Mouse (Mus musculus): ENCODE measurements around the gene Klhl29. TPM values are rescaled to one million over a fixed set of nuclear protein-coding genes. Genes with fewer than 3 reads are reported as not detected.

Klhl29 gene
- polyA plus RNA-seq, 1 experiment: 1.1 TPM

DNA sequence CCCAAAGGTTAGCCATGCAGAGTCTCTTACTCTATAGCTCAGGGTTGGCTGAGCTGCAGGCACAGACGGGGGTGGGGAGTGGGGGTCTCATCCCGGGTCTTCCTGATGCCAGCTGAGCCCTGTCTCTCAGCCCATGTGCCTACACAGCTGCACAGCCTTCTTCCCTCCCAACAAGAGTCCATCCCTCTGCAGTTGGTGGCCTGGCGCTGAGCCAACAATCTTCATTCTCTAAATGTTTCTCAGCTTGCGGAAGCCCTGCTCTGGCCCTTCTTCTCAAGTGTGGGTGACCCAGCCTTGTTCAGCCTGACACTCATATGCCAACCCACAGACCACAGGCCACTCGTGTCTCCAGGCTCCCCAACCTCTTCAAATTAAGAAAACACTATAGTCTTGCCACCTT is 138.4 kb downstream of the Klhl29 start:
- H3K4me3 ChIP-seq (ENCODE audit: control insufficient read depth, low read depth, low read length): no peak overlapping the region
- H3K27ac ChIP-seq (ENCODE audit: control insufficient read depth, insufficient read depth, low read depth, low read length): no peak overlapping the region
- no peaks in the 10 kb centered on the region for H3K4me1 ChIP-seq (ENCODE audit: control insufficient read depth, insufficient read depth, low read length)
- H3K36me3 ChIP-seq (ENCODE audit: control insufficient read depth, insufficient read depth, low read length): no peaks in the 10 kb centered on the region
- TF ChIP-seq CTCF (IDR thresholded peaks at IDR 0.05; ENCODE audit: control insufficient read depth, insufficient read depth, insufficient replicate concordance, low read depth, low read length): no peak
- TF ChIP-seq POLR2A (IDR thresholded peaks at IDR 0.05; ENCODE audit: control insufficient read depth, low read depth, low read length): no peak
- H3K27me3 ChIP-seq (ENCODE audit: control insufficient read depth, insufficient read depth, low read length): no peaks in the 10 kb centered on the region

DNA sequence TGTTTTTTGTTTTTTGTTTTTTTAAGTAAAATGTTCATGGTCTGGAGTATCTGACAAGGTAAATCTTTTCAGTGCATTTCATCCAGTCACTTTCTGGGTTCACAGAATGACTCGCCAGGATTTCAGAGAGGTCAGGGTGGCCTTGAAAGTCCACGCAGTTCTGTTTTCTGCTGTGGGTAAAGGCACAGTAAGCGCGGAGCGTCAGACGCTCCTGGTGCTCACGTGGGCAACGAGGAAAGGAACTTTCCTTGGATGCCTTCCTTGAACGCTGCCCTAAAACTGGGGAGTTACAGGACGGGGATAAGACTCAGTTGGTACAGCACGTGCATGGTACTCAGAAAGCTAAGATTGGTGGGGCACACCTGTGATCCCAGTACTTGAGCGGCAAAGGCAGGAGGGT is 139.9 kb downstream of the Klhl29 start:
- Histone ChIP-seq H3K27ac (ENCODE audit: control insufficient read depth, insufficient read depth, low read depth, low read length) (no peak overlapping the region), H3K36me3 (ENCODE audit: control insufficient read depth, insufficient read depth, low read length) (no peaks in the 10 kb centered on the region), H3K27me3 (ENCODE audit: control insufficient read depth, insufficient read depth, low read length) (no peaks in the 10 kb centered on the region), H3K4me3 (ENCODE audit: control insufficient read depth, low read depth, low read length) (no peak overlapping the region), H3K4me1 (ENCODE audit: control insufficient read depth, insufficient read depth, low read length) (no peaks in the 10 kb centered on the region)
- TF ChIP-seq POLR2A (IDR thresholded peaks at IDR 0.05; ENCODE audit: control insufficient read depth, low read depth, low read length): no peak
- TF ChIP-seq CTCF (IDR thresholded peaks at IDR 0.05; ENCODE audit: control insufficient read depth, insufficient read depth, insufficient replicate concordance, low read depth, low read length): no peak

DNA sequence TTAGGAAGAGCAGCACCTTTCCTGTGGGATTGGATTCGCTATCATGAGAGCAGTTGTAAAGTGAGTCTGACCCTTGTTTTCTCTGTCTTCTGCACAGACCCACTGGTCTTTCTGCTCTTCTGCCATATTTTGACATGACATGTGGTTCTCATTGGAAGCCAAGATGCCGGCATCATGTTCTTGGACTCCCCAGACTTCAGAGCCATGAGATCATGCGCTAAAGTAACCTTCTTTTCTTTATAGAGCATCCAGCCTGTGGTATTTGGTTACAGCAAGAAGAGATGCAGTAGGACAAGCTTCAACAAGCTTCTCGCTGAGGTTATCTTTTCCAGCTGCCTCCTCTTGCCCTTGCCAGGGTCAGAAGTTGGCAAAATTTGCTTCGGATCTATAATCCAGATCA is 145.0 kb downstream of the Klhl29 start:
- TF ChIP-seq CTCF (IDR thresholded peaks at IDR 0.05; ENCODE audit: control insufficient read depth, insufficient read depth, insufficient replicate concordance, low read depth, low read length) (no peak), POLR2A (IDR thresholded peaks at IDR 0.05; ENCODE audit: control insufficient read depth, low read depth, low read length) (no peak)
- Histone ChIP-seq H3K36me3 (ENCODE audit: control insufficient read depth, insufficient read depth, low read length) (no peaks in the 10 kb centered on the region), H3K27ac (ENCODE audit: control insufficient read depth, insufficient read depth, low read depth, low read length) (no peak overlapping the region), H3K4me3 (ENCODE audit: control insufficient read depth, low read depth, low read length) (no peak overlapping the region), H3K4me1 (ENCODE audit: control insufficient read depth, insufficient read depth, low read length) (no peaks in the 10 kb centered on the region), H3K27me3 (ENCODE audit: control insufficient read depth, insufficient read depth, low read length) (no peaks in the 10 kb centered on the region)

DNA sequence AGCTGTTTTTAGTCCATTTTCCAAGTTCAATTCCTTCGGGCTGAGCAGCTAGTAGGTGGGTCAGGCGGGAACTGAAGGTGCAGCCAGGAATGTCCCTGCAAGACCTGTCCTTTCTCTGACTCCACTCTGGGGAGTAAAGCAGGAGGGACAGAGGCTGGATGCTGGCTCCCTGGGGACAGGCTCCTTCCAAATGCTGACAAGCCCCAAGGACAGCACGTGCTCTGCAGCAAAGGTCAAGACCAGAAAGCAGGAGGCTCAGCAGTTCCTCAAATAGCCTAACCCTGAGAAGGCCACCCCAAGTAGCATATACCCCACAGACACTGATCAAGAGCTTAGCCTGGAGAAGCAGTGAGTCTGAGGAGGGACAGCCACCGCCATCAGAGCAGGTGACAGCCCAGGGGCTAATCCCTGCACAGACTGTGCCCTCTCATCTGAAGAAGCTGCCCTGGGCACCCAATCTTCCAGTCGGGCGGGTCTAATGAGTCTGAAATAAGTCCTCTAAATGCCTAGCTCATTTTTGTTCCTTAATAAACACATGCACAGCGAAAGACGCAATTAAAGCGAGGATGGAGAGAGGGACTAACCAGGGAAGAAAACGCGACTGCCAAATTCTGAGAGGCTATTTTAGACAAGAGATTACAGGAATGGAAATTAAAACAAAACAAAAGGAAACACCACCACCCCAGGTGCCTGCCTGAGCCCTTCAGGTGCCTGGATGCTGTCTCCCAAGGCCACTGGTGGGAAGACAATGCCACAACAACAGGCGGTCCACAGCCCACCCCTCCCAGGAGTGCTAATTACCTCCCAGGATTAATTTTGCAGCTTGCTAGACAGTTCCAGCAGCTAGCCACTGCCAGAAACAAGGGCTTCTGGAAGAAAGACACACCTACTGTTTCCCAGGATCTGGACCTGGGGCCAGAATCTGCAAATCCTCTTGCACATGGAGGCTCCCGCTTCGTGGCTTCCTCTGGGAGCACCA is 148.5 kb downstream of the Klhl29 start:
- H3K36me3 ChIP-seq (ENCODE audit: control insufficient read depth, insufficient read depth, low read length): no peaks in the 10 kb centered on the region
- no peak overlapping the region for H3K4me3 ChIP-seq (ENCODE audit: control insufficient read depth, low read depth, low read length)
- TF ChIP-seq POLR2A (IDR thresholded peaks at IDR 0.05; ENCODE audit: control insufficient read depth, low read depth, low read length) (no peak), CTCF (IDR thresholded peaks at IDR 0.05; ENCODE audit: control insufficient read depth, insufficient read depth, insufficient replicate concordance, low read depth, low read length) (no peak)
- no peak overlapping the region for H3K27ac ChIP-seq (ENCODE audit: control insufficient read depth, insufficient read depth, low read depth, low read length)
- H3K4me1 ChIP-seq (ENCODE audit: control insufficient read depth, insufficient read depth, low read length): no peaks in the 10 kb centered on the region
- no peaks in the 10 kb centered on the region for H3K27me3 ChIP-seq (ENCODE audit: control insufficient read depth, insufficient read depth, low read length)

DNA sequence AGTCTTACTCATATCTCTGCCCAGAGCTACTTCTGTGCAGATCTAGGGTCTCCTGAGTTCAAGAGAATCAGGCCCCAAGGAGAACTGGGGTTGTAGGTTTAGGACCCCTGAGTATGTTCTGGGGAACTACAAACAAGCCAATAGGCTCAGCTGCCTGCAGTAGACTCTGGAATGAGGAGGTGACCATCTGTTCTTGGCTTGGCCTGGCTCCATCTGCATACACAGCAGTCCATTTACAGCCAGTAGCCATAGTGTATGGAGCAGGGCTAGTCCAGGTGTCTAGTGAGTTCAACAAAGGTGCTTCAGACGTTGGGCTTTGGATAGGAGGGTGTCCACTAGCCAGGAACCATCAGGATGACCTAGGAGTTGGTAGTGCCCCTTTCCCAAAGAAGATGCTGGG is 151.9 kb downstream of the Klhl29 start:
- no peak overlapping the region for H3K27ac ChIP-seq (ENCODE audit: control insufficient read depth, insufficient read depth, low read depth, low read length)
- H3K4me3 ChIP-seq (ENCODE audit: control insufficient read depth, low read depth, low read length): no peak overlapping the region
- H3K27me3 ChIP-seq (ENCODE audit: control insufficient read depth, insufficient read depth, low read length): no peaks in the 10 kb centered on the region
- no peak for TF ChIP-seq CTCF (IDR thresholded peaks at IDR 0.05; ENCODE audit: control insufficient read depth, insufficient read depth, insufficient replicate concordance, low read depth, low read length)
- no peaks in the 10 kb centered on the region for H3K4me1 ChIP-seq (ENCODE audit: control insufficient read depth, insufficient read depth, low read length)
- H3K36me3 ChIP-seq (ENCODE audit: control insufficient read depth, insufficient read depth, low read length): no peaks in the 10 kb centered on the region

DNA sequence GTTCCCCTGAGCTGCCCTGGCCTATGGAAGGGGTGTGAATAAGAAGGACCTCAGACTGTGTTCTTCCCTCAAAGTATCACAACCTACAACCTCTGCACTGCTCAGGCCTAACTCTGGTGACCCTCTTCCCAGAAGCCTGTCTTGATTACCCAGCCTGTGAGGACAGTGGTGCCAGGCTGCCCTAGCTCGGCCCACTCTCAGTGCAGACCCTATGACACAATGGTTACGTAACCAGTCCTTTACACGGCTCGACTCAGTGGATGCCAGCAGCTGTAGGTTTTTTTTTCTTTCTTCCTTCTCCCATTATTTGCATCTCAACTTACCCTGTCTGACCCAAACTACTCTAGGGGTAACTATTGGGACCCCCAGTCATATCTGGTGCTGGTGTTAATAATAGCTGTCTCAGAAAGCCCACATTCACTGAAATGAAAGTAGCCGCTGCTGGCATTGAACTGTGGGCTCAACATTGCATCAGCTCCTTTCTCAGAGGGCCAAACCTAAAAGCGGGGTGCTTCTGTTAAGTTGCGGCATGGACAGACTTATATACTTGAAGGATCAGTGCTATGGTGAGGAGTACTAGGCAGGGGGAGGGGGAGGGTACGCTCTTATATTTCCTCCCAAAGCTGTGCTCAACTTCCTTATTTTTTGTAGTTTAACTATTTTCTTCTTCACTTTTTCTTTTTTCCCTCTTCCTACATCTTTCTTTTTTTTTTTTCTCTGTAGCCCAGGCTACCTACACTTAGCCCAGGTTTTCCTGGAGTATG is 152.9 kb downstream of the Klhl29 start:
- H3K27ac ChIP-seq (ENCODE audit: control insufficient read depth, insufficient read depth, low read depth, low read length): no peak overlapping the region
- TF ChIP-seq CTCF (IDR thresholded peaks at IDR 0.05; ENCODE audit: control insufficient read depth, insufficient read depth, insufficient replicate concordance, low read depth, low read length): no peak
- no peak for TF ChIP-seq POLR2A (IDR thresholded peaks at IDR 0.05; ENCODE audit: control insufficient read depth, low read depth, low read length)
- H3K4me3 ChIP-seq (ENCODE audit: control insufficient read depth, low read depth, low read length): no peak overlapping the region
- H3K36me3 ChIP-seq (ENCODE audit: control insufficient read depth, insufficient read depth, low read length): no peaks in the 10 kb centered on the region
- H3K4me1 ChIP-seq (ENCODE audit: control insufficient read depth, insufficient read depth, low read length): no peaks in the 10 kb centered on the region
- no peaks in the 10 kb centered on the region for H3K27me3 ChIP-seq (ENCODE audit: control insufficient read depth, insufficient read depth, low read length)

DNA sequence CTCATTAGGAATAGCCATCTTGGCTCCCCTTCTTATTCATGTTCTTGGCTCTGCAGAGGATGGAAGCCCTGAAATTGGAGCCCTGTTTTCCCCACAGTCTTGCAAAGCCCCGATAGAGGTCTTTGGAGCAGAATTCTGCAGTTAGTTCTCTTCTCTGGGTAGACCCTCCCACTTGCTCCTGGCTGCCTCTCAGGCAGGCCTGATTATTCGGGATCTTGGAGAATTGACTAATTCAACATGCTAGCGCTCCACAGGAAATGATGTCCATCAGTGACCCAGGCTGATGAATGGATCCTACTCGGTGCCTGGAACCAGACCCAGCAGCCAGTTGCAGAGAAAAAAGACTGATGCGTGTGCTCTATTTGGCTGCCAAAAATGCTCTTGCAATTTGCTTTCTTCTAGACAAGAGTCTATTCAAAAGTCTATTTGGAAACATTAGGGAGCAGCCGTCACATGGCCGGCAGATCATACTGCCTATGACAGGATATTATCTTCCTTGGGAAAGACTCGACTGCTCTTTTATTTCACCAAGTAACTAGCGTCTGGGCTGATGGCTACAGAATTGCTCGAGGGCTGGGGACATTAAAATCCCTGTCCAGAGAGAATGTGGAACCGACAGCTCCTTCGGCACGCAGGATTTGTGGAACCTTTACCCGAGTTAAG is 155.4 kb downstream of the Klhl29 start:
- peaks cover 3% of the 10 kb centered on the region for H3K4me1 ChIP-seq (ENCODE audit: control insufficient read depth, insufficient read depth, low read length)
- no peaks in the 10 kb centered on the region for H3K36me3 ChIP-seq (ENCODE audit: control insufficient read depth, insufficient read depth, low read length)
- H3K4me3 ChIP-seq (ENCODE audit: control insufficient read depth, low read depth, low read length): no peak overlapping the region
- H3K27me3 ChIP-seq (ENCODE audit: control insufficient read depth, insufficient read depth, low read length): no peaks in the 10 kb centered on the region
- TF ChIP-seq POLR2A (IDR thresholded peaks at IDR 0.05; ENCODE audit: control insufficient read depth, low read depth, low read length) (no peak), CTCF (IDR thresholded peaks at IDR 0.05; ENCODE audit: control insufficient read depth, insufficient read depth, insufficient replicate concordance, low read depth, low read length) (no peak)
- no peak overlapping the region for H3K27ac ChIP-seq (ENCODE audit: control insufficient read depth, insufficient read depth, low read depth, low read length)

Measured in testis, adult 2 months (tissue).